Mouse (Mus musculus) liver (tissue): ENCODE measurements at regions not wholly inside any gene's neighbourhood (a gene's known extent, or its start where the extent isn't known, plus 50 kb on each side); places are given as distances from the start of the nearest gene placed in this dataset.
A peak's percentile ranks its signal among the peaks of the same experiment; 100 is the strongest.

ENCODE experiments used
- DNase-seq: peaks from one replicate; pipeline ENCODE4 v3.0.0-alpha.2; 2020; ENCODE audit warnings: mixed read lengths

DNA sequence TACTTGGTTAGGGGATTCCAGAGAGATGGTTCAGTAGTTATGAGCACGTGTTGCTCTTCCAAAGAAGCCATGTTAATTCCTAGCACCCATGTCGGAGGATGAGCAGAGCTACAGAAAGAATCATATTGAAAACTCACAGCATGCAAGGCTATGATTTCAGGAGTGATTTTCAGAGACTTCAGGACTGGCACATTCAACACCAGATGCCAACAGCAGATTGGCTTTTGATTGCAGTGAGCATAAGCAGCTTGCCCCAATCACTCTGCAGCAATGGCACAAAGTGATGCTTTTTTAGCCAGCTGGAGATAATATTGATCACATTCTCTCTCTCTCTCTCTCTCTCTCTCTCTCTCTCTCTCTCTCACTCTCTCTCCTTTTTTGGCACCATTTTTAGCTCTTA lies 166.6 kb upstream of the Chrm3 start:
- DNase-seq = no peak

DNA sequence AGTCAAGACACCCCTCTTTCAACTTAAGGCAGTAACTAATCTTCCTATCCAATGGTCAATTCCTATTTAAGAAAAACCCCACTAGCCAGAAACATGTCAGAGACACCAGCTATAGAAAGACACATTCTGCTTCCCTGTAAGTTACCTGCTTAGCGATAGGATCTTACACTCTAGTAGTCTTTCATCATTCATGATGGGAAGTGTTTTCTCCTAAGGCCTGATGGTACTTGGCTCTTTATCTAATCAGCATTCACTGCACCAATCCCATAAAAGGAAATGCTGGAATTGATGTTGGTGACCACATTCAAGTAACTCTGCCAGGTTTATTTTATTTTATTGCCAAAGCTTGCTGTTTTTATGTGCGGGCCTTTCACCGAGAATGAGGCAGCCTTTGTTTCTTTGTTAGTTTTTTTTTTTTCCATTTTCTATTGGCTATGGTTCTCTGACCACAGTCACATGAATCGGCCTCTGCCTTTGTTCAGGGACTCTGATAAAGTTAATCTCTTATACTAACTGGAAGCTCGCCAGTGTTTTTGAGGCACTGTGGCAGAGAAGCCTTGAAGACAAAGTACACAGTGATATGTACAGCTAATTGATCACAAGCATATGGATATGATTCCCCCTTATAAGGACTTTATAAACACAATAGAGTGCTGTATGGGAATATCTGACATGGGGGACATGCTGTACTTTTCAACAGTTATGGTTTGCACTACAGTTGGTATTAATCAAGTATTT lies 166.0 kb upstream of the Chrm3 start:
- DNase-seq = no peak

DNA sequence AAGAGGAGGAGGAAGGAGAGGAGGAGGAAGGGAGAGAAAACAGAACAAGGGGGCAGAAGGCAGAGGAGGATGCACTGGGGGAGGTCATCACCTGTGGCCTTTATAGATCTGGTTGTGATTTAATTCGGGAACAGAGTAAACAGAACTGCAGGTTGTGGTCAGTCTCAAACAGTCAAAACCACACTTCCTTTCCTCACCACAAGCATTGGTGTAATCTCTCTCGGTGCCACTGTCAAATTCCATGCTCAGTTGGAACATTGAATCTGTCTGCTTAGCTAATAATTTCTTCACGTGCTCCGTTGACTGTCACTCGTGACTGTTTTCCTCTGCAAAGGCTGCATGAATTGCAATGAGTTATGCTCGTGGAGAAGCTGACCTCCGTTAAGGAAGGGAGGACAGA lies 143.6 kb upstream of the Chrm3 start:
- DNase-seq = no peak

DNA sequence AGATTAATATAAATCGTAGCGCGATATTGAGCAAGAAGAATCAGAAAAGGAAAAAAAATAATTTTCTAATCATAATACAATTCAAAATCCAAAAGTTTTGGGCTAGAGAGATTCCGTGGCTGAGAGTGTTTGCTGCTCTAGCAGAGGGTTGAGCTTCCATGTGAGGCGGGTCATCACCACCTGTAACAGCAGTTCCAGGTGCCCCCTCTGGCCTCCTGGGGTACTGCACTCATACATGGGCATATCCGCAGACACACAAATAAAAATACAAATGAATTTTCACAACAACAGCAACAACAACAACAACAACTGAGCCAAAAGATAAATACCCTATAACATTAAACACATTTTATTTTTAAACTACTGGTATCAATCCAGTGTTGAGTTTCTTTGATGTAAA lies 94.7 kb upstream of the Chrm3 start:
- peak; percentile 3 for DNase-seq

DNA sequence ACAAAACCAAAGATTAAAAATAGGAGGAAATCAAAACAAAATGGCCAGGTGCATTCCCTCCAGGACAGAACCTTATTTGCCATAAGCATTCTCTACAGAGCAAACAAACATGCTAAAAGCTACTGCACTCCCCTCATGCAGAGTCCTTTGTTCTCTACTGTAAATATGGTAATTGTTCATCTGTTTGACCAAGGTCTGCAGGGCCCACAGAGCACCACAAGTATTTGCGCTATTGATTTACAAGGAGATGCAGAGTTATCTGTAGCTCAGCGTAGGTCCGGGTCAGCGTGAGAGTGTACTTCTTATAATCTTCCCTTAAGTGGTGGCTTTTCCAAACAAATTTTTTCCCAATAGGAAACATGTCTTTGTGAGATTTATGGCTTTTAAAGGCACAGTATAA lies 94.0 kb upstream of the Chrm3 start:
- no peak for DNase-seq

DNA sequence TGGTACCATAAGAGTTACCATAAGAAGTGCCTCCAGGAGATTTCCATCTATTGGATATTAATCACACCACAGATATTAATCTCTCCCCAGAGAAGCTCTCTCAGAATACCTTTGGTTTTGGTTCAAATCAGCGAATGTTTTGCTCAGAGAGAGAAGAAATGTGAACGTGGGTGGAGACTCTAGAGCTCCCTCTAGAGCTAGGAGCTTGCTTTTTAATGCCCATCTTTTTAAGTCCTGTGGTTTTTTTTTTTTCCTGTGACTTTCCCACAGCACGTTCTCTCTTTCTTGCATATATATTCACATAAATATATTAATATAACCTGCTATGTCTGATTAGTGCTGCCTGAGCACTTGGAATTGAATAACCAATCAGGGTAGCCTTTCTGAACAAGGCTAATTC lies 90.4 kb upstream of the Chrm3 start:
- DNase-seq = no peak

DNA sequence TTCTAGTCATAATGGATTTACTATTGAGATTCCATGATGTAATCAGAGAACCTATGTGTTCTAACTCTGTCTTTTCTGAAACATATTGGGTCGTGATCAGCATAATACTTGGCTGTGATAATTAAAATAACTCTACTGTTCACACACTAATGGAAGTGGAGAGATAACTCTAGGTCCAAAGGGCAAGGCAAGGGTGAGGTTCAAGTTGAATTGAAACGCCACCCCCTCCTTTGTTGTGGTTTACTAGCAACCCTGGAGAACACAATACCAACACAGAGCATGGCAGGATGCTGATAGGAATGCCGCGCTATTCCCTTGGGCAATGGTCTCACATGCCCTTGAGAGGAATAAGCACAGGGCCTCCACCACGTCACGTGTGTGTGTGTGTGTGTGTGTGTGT lies 88.9 kb upstream of the Chrm3 start:
- no peak for DNase-seq

DNA sequence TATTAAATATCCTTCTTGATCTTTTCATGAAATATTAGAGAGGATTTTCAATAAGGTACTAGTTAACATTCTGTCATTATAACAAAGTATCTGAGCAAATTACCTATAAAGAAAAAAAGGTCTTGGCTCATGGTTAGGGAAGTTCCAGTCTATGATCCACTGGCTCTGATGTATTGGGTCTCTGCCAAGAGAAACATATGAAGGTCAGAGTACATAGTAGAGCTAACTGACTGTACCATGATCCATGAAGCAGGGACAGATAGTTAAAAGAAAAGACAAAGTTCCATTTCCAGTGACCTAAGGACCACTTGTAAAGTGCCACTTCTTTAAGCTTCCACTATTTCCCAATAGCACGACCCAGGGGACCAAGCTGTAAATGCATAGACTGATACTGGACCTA lies 87.2 kb upstream of the Chrm3 start:
- no peak for DNase-seq

DNA sequence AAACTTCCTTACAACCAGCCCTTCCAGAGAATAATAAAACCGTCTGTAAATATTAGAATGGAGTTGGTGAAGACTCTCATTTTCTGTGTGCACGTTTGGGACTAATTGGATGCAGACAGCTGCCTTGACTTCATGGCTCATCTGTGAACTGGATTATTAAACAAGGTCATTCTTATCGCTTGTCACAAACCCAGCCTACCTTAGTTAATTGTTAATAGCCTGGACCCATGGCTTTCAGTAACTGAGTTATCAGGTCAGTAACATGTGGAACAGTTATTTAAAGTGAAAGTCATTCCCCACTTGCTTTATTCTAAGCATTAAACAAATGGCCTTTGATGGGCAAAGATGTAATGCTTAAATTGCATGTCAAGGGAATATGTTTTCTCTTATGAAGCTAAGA lies 85.0 kb upstream of the Chrm3 start:
- DNase-seq = no peak
